Comparison of ENCODE assay signal across 16 mouse cellular contexts in genomic region chr19:60363988-60364599, GRCm38 (mm10).
DNase-seq lines count a peak whose midpoint lies in the region; ATAC-seq and TF ChIP-seq lines count a peak whose summit lies in the region.
"Had no signal": no experiment of that assay in that cellular context is flagged by ENCODE, and none has a peak within 500 bp of the region (broad histone marks: within the 10 kb centered on the region; RNA-seq: fewer than 3 reads in every experiment).

No protein-coding gene starts in this region.

- H3K4me3 ChIP-seq in embryonic facial prominence, embryonic 14.5 days (ENCODE audit: low read depth, low read length): no peak overlapping the region
- H3K4me3 ChIP-seq in forebrain, embryonic 16.5 days (replicated peaks; ENCODE audit: low read length): no peak overlapping the region
- H3K4me3 ChIP-seq in layer of hippocampus, adult 2 months: no peak overlapping the region

- H3K4me1 ChIP-seq in embryonic facial prominence, embryonic 14.5 days (ENCODE audit: control insufficient read depth, insufficient read depth, low read length): peaks cover 4% of the 10 kb centered on the region; the same call in 1 of the 2 replicates
- peaks cover 7% of the 10 kb centered on the region; the same call in 1 of the 2 replicates for H3K4me1 ChIP-seq in forebrain, embryonic 16.5 days (replicated peaks; ENCODE audit: control insufficient read depth, insufficient read depth, low read length)

- ATAC-seq in embryonic facial prominence, embryonic 14.5 days (ENCODE audit: low read depth): no peak
- ATAC-seq in forebrain, embryonic 16.5 days: peak; percentile 55

- H3K27ac ChIP-seq in embryonic facial prominence, embryonic 14.5 days (replicated peaks; ENCODE audit: low read depth, low read length): no peak overlapping the region
- H3K27ac ChIP-seq in forebrain, embryonic 16.5 days (ENCODE audit: low read length): no peak overlapping the region
- H3K27ac ChIP-seq in layer of hippocampus, adult 2 months: no peak overlapping the region
- H3K27ac ChIP-seq: kidney, postnatal 0 days; liver, embryonic 14.5 days had no signal

- H3K4me2 ChIP-seq in embryonic facial prominence, embryonic 14.5 days (ENCODE audit: low read depth, low read length): no peak overlapping the region
- no peak overlapping the region for H3K4me2 ChIP-seq in forebrain, embryonic 16.5 days (ENCODE audit: low read length)

- WGBS in embryonic facial prominence, embryonic 14.5 days: 42% methylated on average over 4 of the region's 4 CpGs
- WGBS in forebrain, embryonic 16.5 days: 17% methylated on average over 4 of the region's 4 CpGs

- TF ChIP-seq CTCF in brain, embryonic 14.5 days (IDR thresholded peaks at IDR 0.05; ENCODE audit: borderline replicate concordance, extremely low read depth, insufficient read depth, insufficient read length): no peak
- TF ChIP-seq CTCF in layer of hippocampus, adult 2 months (conservative IDR thresholded peaks at IDR 0.05): no peak

- no peak for TF ChIP-seq POLR2A in brain, embryonic 14.5 days (IDR thresholded peaks at IDR 0.05; ENCODE audit: borderline replicate concordance, extremely low read depth, insufficient read depth, insufficient read length, poor library complexity, severe bottlenecking)

- peak; percentile 4 to 7 for DNase-seq in kidney, adult 8-10 months
- no peak for DNase-seq in kidney, postnatal 4 days
- DNase-seq in brain, embryonic 14.5 days (ENCODE audit: low read depth): peak; percentile 84
- DNase-seq in embryonic facial prominence, embryonic 14.5 days (ENCODE audit: low spot score): peak; percentile 20
- no peak for DNase-seq in layer of hippocampus, adult 2 months (ENCODE audit: low spot score in 2 of 2)
- DNase-seq in frontal cortex, postnatal 25 days (ENCODE audit: low spot score in 2 of 2): no peak
- DNase-seq: cerebellum, adult 2 months; cerebellum, postnatal 36 days; gastrocnemius, postnatal 10 days; heart, adult 18-20 months; heart, postnatal 36 days; right cerebral cortex, adult 18-20 months; thymus, postnatal 14 days had no signal

- no peak overlapping the region for H3K9ac ChIP-seq in embryonic facial prominence, embryonic 14.5 days (ENCODE audit: low read depth, low read length)
- H3K9ac ChIP-seq in forebrain, embryonic 16.5 days (replicated peaks; ENCODE audit: low read depth, low read length): no peak overlapping the region
- H3K9ac ChIP-seq: liver, embryonic 14.5 days had no signal

- no peaks in the 10 kb centered on the region for H3K27me3 ChIP-seq in embryonic facial prominence, embryonic 14.5 days (replicated peaks; ENCODE audit: control insufficient read depth, insufficient read depth, low read length)
- no peaks in the 10 kb centered on the region for H3K27me3 ChIP-seq in forebrain, embryonic 16.5 days (replicated peaks; ENCODE audit: control insufficient read depth, insufficient read depth, low read length)

- no peaks in the 10 kb centered on the region for H3K36me3 ChIP-seq in embryonic facial prominence, embryonic 14.5 days (ENCODE audit: control insufficient read depth, insufficient read depth, low read length)
- H3K36me3 ChIP-seq in forebrain, embryonic 16.5 days (ENCODE audit: control insufficient read depth, insufficient read depth): no peaks in the 10 kb centered on the region

- no peaks in the 10 kb centered on the region for H3K9me3 ChIP-seq in embryonic facial prominence, embryonic 14.5 days (ENCODE audit: control insufficient read depth, low read length)
- H3K9me3 ChIP-seq in forebrain, embryonic 16.5 days (ENCODE audit: control insufficient read depth, low read length): no peaks in the 10 kb centered on the region

Comparison
In these comparisons a context has a peak if more than half of its experiments do, and no peak if none do; other contexts are left out.
1. DNase-seq: peak in kidney, adult 8-10 months (2 of 2), brain, embryonic 14.5 days (single experiment) and embryonic facial prominence, embryonic 14.5 days (single experiment); none in kidney, postnatal 4 days (0 of 2), layer of hippocampus, adult 2 months (0 of 2) and frontal cortex, postnatal 25 days (0 of 2).